Mouse (Mus musculus) v-Abl transformed pro-B cells (cell line): ENCODE data around the gene Tpp2.
"Not testable (repeated sequence)": the region's sequence is repeated elsewhere in the genome, so short reads cannot be mapped to it uniquely, and the experiment has no call there.

Experiments used
- in situ Hi-C, 2 experiments: fragments of 400-800 bp; cut with MboI; formaldehyde crosslinking; loops; one replicate each; pipeline ENCODE4 v1.15.1; 2025; ENCODE audit not compliant: unreplicated experiment in 2 of 2

The Tpp2 gene

DNA sequence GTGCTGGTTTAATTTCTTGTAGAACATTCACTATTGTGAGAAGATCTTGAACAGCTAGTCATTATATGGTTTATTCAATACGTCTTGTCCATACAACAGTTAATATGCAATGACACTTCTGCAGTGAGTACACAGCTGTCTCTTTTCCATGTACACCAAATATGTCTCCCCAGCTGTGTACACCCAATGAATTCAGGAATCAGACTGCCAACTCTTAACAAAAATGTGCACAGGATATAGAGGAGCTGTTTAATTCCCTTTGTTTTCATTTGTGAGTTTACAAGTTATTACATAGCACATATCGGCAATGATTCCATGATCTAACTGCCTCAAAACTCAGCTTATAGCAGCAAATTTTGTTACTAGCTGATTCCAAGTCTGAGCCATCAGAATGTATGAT lies 71.1 kb downstream of the Tpp2 start:
- in situ Hi-C loops, result no loop called here

- in situ Hi-C loops, result no loop called here
These were observed 82.1 kb downstream of the Tpp2 start for GRCm38 (mm10) chr1:44015556-44015955.

DNA sequence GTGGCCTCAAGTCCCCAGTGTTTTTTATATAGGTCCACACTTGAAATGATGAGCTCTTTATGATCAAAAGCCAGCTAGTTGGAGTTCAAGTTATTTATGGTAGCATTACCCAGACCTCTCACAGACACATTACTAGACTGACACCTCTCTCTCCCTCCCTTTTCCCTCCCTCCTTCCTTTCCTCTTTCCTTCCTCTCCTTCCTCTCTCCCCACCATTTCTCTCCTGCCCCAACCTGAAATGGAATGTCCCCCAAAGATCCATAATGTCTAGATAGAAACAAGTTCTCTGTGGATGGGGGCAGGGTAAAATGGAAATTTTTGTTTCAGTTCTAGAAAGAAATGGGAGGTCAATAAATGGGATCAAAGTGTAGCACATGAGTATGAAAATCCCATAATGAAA lies 86.5 kb downstream of the Tpp2 start, which contains the start of gene Mettl21c:
Gene Mettl21c (minus strand): TSS at position 101 of the 400 bp plus-strand sequence.
- in situ Hi-C loops, result no loop called here

GRCm38 (mm10) chr1:44022656-44023055 lies 89.2 kb downstream of the Tpp2 start:
- in situ Hi-C loops, result no loop called here

GRCm38 (mm10) chr1:44027651-44028050 lies 94.2 kb downstream of the Tpp2 start:
- in situ Hi-C loops, result no loop called here

GRCm38 (mm10) chr1:44032213-44032612 lies 98.8 kb downstream of the Tpp2 start:
- in situ Hi-C loops, result no loop called here

DNA sequence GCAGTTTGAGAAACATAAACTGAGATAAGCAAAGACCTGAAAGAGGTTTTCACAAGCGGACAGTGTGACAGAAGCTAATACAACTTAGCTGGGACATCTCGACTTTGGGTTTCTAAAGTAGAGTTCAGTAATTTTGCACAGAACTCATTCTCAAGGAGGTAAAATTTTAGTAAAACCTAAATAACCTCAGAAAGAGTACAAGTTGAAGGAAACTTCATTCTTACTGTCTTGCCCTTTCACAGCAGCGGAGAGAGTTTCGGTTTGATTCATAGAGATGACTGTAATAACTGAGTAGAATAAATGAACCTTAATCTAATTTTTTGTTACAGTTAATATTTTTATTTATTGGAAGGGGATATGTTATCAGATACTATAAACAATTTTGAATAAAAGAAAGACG lies 99.5 kb downstream of the Tpp2 start:
- in situ Hi-C loops, result no loop called here

GRCm38 (mm10) chr1:44041797-44042554 lies 108.5 kb downstream of the Tpp2 start:
- in situ Hi-C loops, result no loop called here

DNA sequence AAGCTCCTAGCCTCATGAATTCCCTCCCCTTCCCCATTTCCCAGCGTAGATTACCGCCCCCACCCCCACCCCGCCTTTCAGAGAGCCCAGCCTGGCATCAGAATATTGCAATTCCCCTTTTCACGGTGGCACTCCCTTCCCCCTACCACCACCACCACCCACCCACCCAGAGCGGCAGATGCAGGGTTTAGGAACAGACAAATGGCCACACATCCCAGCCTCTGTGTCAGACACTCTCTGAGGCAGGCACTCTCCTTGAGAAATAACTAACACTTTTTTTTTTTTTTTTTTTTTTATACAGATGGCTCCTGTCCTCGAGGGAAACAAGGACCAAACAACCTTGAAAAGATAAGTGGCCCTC lies 109.1 kb downstream of the Tpp2 start:
- in situ Hi-C loops, result no loop called here

GRCm38 (mm10) chr1:44045689-44046088 lies 112.2 kb downstream of the Tpp2 start:
- in situ Hi-C loops, result not testable (repeated sequence)

DNA sequence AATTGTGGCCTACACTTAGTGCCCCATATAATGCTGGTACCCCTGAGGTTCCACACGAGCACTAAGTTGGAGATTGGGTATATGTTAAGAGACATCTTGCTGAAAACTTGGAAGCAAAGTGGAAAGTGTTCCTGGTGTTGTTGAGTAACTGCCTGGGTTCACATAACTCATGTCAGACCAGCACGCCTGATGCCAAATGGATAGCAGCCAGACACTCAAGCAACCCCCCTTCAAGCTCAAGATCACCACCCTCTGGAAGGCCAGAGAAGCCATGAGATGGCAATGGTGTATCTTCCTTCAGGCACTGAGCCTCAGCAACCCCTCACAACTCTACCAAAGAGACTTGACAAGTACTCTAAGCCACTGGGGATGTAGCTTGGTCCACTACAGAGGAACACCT lies 113.1 kb downstream of the Tpp2 start:
- in situ Hi-C loops, result no loop called here
